Mouse (Mus musculus) A20 (cell line): Measurements from ENCODE around the gene Tns4.

ENCODE experiments used
- DNase-seq: peaks from one replicate; pipeline ENCODE4 v3.0.0-alpha.2; 2011; ENCODE audit warnings: low read depth, low spot score

Gene Tns4

GRCm38 (mm10) chr11:99089077-99089601 lies at the start of gene Tns4:
TSS of gene Tns4 (minus strand) at chr11:99089306.
- no peak for DNase-seq

DNA sequence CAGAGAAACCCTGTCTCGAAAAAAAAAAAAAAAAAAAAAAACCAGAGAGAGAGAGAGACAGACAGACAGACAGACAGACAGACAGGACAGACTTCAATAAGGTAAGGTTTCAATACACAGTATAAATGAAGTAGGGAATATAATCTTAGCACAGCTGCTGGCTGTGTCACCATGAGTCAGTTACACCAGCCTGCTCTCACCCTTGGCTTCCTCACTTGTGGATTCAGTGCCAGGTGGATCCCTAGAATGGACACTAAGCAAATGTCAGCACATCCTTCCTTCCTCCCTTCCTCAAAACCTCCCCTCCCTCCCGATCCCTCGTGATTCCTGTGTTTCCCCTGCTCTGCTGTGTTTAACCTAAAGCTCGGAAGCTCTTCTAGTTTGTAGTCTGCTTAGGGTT lies 48.3 kb upstream of the Tns4 start:
- no peak for DNase-seq

GRCm38 (mm10) chr11:99136961-99137360 lies 47.9 kb upstream of the Tns4 start:
- no peak for DNase-seq

DNA sequence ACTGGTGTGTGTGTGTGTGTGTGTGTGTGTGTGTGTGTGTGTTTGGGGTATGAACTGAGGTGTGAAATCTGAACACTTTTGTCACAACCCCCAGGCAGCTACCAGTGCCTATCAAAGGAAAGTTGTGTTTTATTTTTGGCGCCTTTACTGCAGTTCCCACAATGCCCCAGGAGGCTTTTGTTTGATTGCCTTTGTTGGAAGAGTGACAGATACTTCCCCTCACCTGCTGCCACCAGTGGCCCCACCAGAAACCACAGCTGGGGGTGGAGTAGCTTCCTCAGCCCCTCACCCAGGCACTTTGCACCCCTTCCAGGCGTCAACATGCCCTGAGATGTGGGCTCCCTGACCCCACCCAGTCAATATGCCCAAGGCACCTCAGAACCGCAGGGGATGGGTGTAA lies 47.3 kb upstream of the Tns4 start:
- peak; percentile 61 for DNase-seq

DNA sequence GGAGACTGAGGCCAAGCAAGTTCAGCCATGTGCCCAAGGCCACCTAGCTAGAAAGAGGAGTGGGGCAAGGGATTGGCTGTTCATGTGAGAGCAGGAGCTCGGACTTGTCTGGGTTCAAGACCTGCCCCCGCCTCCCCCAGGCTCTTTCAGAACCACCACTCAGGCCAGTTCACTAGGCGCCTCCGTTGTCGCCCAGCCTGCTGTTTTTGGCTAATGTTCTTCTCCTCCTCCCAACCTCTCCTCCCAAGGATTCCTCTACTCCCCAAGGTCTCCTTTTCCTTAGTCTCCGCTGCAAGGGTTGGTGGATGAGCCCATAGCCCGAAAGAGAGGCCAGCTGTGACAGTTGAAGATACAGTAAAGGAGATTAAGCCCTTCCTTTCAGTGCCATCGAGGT lies 45.9 kb upstream of the Tns4 start:
- no peak for DNase-seq

- no peak for DNase-seq
These were observed 45.4 kb upstream of the Tns4 start for GRCm38 (mm10) chr11:99134266-99135046.

- DNase-seq: no peak
These were observed 44.3 kb upstream of the Tns4 start for GRCm38 (mm10) chr11:99133285-99133897.

DNA sequence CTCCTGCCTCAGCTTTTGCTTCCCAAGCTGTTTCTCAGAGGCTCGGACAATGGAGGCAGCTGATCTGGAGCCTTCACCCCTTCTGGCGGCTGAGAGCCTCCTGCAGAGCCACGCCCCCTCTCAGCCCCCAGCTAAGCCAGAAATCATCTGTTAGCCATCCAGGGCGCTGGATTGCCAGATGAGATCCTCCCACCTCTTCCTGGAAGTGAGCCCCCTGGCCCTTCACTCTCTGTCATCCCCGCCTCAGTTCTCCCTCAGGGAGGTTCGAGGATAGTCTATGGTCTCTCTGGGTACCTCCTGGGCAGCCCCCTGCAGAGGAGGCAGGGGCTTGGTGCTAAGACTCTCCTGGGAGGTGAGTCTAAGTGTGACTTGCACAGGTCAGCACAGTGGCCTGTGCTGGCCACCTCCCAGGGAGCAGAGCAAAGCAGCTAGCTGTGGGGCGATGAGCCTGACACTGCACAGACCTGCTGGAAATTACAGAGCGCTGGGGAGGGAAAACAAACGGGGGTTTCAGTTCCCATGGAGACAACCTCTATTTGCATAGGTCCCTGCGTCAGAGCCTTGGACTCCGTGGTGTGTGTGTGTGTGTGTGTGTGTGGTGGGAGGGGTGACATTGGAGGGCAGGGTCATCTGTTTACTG lies 43.1 kb upstream of the Tns4 start:
- DNase-seq: peak; percentile 73

DNA sequence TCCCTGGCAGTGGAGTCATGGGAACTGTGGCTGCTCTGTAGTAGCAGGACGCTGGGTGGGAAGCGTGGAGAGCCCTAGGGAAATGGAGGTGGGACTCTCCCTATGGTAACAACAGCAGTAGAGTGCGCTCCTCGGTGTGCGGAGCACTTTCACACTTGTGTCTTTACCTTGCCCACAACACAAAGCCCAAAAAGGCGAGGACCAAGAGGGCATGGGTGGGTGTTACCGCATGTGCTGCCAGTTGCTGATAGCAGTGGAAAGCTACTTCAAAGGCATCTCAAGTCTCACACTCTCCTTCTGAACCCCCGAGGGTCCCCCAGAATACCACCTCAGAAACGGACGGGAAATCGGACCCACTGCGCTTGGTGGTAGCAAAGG lies 42.3 kb upstream of the Tns4 start:
- DNase-seq: no peak

DNA sequence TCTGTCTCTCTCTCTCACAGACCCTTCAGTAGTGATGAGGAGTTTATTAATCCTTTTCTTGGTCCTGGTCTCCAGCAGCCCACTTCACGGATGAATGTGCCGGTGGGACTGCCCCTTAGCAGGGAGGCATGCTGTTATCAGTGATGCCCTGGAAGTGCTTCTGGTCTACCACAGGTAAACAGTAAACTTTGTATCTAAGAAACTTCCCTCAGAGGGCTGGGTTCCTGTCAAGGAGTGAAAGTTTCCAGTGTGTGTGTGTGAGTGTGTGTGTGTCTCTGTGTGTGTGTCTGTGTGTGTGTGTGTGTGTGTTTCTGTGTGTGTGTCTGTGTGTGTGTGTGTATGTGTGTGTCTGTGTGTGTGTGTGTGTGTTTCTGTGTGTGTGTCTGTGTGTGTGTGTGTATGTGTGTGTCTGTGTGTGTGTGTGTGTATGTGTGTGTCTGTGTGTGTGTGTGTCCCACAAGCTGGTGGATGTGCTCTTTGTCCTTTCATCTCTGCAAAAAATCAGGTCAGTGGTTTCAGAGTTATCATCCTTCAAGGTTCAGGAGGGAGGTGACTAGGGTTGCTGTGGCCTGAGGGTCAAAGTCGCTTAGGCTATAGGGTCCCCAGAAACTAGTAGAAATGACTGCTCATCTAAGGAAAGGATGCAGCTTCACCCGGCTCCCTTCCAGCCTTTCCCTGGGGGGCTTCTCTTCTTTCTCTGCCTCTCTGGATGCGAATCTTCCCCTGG lies 41.8 kb upstream of the Tns4 start:
- no peak for DNase-seq

DNA sequence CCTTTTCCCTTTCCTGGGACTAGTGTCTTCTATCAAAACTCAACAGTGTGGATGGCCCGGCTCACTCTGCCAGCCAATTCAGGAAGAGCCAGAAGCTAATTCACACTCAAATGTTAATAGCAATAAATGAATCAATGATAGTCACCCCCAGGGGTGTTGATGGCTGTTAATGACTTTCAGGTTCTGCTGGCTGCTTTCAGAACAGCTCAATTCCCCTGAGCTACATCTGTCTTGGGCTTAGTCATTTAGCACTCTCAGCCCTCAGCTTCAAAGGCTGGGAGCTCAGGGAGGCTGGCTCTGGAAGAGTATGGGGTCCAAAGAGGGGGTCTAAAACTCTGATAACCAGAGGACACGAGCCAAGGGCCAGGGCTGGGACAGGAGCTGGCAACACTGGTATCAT lies 40.2 kb upstream of the Tns4 start:
- no peak for DNase-seq

GRCm38 (mm10) chr11:99127785-99128682 lies 38.9 kb upstream of the Tns4 start:
- no peak for DNase-seq

DNA sequence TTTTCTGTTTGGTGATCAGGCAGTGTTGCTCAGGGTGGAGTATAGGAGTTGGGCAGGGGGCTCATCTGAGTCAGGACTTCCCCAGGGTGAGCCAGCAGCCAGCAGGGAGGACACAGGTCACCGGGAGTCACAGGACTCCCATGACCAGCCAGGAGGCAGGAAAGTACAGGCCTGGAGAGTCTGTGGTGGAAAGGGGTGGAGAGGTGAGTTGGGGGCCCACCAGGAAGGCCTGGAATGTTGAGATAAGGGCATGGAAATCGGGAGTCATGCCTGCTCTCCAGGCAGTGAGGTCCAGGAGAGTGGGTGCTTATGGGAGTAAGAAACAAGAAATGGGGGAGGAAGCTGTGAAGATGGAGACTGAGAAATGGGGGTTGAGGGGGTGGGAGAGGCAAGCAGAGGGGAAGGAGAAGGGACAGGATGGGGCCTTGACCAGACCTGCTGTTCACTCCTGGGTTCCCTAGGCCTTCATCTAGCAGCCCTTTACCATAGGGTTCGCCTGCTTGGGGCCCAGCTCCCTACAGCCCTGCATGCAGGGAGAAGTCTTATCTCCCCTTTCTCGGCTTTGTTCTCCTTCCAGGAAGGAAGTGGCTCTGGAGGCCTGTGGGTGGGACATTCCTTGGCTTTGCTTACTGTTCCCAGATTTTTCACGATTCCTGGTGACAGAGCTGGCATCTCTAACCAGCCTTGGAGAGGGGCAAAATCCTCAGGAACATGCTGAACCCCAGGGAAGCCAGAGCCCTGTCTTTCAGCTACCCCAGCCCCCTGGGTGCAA lies 37.6 kb upstream of the Tns4 start:
- no peak for DNase-seq

DNA sequence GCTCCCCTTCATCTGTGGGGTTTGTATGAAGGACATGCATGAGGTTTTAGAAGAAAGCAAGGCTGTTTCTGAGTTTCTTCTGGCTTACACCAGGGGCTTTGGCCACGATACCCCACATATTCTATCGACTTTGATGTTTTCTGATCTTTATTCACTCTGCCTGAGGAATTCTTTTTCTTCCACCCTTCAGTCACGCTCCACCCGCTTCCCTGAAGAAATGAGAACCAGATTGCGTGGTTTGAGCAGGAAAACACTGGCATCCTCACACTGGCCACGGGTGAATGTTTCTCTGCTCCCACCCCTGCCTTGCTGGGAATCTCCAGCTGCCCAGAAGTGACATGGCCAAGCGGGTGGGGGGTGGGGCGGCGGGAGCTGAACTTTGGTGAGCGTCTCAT lies 35.5 kb upstream of the Tns4 start:
- DNase-seq: no peak

DNA sequence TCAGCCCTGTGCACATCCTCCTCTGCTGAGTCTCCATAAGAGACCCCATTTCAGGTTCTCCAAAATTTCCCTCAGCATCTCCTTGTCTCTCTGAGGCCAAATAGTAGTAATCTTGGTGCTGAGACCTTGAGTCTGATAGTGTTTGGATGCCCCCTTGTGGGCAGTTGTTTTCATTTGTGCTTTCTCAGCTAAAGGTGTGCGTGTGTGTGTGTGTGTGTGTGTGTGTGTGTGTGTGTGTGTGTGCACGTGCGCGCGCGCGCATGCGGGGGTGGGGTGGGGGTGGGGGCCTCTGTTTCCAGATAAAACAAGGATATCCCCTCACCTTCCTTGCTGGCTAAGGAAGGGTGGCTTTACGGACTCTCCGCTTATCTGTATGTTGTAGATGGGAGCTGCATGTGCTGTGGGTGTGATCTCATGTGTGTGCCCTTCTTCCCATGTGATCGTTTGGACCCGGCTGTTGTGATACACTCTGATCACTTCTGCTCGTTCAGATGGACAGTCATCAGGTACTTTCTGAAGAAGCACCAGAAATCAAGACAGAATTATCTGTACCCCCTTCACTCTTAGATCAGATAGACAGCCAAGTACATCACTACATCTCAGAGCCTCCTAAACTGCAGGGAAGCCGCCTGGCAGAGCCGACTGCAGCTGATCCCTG lies 35.0 kb upstream of the Tns4 start:
- peak; percentile 78 for DNase-seq

DNA sequence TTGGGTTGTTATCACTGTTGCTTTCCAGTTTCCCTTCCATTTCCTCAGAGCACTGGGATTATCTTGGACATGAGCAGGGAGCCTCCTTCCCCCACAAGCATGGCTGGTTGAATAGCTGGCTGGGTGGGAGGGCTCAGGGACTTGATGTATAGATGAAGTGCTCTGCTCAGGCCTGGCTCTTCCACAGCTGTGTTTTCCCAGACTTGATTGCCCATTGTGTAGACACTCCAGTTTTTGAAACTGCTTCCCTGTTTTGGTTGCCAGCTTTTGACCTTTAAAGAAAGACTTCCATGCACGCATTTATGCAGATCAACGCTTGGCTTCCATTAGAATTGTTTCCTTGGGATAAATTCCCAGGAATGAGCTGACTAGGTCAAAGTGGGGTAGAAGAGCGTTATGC lies 33.6 kb upstream of the Tns4 start:
- no peak for DNase-seq

DNA sequence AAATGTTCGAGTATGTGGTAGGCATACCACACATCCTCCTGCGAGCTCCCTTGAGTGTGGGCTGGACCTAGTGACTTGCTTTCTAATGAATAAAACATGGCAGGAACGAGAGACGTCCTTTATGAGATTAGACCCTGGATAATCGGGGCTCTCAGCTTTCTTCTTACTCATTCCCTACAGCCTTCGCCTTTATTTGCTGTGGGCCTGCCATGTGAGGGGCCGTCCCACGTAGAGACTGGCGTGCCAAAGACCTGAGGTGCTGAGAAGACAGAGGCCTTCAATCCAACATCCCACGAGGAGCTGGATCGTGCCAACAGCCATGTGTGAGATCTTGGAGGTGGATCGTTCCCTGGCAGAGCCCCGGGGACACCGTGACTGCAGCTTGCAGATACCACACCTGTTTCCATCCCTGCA lies 32.1 kb upstream of the Tns4 start:
- DNase-seq: no peak

- no peak for DNase-seq
These were observed 31.6 kb upstream of the Tns4 start for GRCm38 (mm10) chr11:99120524-99121217.

DNA sequence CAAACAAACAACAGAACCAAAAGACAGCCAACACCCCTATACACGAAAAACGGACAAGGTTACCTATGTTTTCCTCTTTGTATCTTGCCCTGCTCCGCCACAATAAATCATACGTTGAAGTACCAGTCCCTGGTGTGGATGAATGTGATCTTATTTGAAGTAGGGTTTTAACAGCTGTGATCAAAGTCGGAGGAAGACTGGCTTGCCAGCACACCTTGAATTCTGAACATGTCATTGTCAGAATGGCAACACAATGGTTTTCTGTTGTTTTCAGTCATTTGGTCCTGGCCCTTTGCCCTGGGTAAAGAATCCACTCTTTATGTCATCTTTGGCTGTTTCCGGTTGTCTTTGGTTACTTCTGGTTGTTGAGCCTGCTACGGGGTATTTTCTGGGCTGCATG lies 29.9 kb upstream of the Tns4 start:
- DNase-seq: no peak
